Mouse (Mus musculus) cerebellum, postnatal 10 days (tissue): ENCODE data around the gene Rrp1.
"Not testable (repeated sequence)": the region's sequence is repeated elsewhere in the genome, so short reads cannot be mapped to it uniquely, and the experiment has no call there.

ENCODE experiments used
- DNase-seq, 2 experiments: peaks; one replicate each; pipeline ENCODE4 v3.0.0; 2021; ENCODE audit warnings: mixed read lengths in 2 of 2

Rrp1 gene

DNA sequence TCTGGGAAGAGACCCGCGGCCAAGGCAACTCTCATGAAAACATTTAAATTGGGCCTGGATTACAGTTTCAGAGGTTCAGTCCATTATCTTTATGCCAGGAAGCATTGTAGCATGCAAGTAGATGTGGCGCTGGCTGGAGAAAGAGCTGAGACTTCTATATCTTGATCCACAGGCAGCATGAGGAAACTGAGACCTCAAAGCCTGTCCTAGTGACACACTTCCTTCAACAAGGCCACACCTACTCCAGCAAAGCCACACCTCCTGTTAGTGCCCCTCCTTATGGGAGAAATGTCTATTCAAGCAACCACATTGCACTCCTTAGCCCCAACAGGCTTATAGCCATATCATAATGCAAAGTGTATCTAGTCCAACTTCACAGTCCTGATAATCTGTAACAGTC, 9.8 kb upstream of the Rrp1 start:
- no peak for DNase-seq

DNA sequence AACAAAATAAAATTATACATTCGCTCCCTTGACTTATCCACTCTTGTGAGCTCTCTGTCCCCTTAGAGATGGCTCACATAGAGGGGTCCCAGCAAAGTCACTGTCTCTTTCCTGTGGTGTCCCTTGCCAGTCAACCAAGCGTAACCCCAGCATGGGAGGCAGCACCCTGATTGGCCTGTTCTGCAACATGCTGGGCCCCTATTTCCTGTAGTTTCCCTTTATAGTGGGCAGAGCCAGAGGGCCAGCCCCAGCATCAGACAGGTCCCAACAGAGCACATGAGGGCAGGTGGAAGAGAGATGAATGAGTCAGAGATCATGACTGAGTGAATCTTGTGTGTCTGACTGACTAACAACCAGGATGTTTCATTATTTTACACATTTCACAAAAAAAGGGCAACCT, 8.1 kb upstream of the Rrp1 start:
- DNase-seq: no peak

DNA sequence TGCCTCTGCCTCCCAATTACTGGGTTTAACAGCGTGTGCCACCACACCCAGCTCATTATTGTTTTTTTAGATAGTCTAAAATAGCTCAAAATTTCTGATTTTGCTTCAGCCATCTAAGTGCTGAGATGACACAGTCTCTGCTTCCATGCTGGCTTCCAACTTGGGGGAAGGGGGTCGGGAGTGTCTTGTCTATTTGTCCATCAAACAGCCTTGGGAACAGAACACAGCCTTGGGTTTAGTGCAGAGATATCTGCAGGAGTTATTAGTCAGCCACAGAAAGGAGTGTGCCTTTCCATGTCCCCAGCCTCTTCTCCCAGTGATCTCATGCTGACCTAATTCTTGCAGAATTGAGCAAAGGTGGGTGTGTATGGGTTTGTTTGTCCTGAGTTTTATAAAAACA, 5.9 kb upstream of the Rrp1 start:
- no peak for DNase-seq

DNA sequence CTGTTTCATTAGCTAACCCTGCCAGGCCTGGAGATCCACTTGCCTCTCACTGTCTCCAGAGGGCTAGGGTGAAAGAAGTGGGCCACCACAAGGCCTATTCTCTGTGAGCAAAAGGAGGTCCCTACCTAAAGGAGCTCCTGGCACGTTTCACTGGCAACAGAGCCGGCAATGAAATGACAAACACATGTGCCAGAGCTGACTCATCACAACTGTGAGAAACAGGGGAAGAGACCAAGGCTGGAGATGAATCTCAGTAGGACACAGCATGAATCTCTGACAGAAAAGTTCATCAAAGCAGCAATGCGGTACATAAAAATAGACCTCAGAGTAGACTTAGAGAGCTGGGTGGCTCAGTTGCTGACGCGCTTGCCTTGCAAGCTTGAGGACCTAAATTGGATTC, 5.0 kb upstream of the Rrp1 start:
- no peak for DNase-seq

DNA sequence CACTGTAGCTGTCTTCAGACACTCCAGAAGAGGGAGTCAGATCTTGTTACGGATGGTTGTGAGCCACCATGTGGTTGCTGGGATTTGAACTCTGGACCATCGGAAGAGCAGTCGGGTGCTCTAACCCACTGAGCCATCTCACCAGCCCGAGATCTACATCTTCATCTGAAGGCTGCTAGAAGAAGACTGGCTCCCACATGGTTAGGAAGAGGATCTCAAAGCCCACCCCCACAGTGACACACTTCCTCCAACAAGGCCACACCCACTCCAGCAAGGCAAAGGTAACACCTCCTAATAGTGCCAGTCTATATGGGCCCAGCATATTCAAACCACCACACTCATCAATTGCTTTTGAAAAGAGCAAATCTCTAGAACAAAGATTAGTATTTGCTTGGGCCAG, 2.1 kb upstream of the Rrp1 start:
- not testable (repeated sequence) for DNase-seq

DNA sequence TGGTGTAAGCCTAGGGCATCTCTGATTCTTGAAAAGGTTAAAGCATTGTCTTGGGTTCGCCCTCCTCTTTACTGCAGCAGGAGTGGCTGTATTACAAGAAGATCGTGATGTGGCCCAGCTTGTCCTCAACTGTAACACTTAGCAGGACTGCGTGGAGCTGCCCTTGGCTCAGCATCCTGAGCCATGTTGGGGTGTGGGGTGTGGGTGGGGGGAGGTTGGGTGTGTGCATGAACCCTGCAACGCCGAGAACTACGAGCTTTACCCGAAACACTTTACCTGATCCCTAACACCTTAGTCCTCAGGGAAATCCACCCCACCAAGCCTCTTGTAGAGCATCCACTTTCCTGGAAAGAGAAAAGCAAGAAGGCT, 293 bp upstream of the Rrp1 start:
- no peak for DNase-seq

DNA sequence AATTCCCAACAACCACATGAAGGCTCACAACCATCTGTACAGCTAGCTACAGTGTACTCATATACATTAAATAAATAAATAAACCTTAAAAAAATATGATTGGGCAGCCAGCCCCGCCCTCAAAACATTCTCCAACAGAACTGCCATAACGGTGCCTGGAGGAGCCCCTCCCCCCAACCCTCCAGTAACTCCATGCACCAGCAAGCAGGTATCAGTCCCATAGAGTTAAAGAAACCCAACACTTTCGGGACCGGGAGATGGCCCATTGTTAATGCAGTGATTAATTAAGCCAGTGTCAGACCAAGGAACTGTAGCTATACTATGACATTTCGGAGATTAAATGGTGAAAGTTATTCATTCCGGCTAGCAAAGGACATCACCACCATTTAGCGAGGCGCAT, 992 bp downstream of the Rrp1 start:
- peak in 1 of 2 experiments; percentile 58 for DNase-seq

DNA sequence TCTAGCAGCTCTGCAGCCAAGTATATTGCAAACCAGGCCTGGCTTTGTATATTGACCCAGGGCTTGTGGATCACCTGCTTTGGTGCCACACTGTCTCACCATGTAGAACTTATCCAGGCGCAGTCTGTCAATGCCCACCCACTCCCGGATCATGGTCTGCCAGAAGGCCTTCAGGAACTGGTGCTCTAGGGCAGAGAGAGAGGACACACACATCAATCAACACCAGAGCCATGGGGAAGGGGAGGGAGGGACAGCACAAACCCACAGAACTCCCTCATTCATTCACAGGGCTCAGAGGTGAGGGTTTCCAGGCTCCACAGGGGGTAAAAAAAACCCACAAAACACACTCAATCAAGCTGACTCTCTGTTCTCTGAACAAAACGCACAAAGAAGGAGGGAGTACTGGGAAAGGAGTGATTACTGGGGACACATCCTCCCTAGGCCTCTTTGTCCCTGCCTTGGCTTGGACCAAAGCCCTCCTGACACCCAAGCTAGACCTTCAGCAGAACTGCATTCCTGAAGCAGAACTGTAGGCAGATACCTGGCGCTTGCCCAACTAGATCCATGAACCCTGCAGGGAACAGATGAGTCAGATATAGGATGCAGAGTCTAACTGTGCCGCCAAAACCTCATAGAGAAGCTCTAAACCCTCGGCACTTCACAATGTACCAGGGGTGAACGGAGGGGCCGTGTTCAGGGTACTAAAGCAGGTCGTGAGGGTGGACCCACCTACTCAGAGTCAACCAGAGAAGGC, 3.6 kb downstream of the Rrp1 start:
- DNase-seq: no peak

DNA sequence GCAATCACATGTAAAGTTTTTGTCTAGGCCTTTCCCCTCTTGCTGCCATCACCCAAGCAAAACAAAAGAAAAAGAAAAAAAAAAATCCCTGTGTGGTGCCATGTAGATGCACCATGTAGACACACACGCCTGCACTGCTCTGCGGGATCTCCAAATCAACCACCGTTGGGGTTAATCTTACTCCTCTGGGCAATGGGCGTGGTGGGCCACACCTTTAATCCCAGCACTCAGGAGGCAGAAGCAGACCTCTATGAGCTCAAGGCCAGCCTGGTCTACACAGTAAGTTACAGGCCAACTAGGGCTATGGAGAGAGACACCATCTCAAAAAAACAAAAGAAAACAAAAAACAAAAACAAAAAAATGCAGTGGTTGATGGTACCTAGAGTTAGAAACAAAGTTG, 5.7 kb downstream of the Rrp1 start:
- no peak for DNase-seq

DNA sequence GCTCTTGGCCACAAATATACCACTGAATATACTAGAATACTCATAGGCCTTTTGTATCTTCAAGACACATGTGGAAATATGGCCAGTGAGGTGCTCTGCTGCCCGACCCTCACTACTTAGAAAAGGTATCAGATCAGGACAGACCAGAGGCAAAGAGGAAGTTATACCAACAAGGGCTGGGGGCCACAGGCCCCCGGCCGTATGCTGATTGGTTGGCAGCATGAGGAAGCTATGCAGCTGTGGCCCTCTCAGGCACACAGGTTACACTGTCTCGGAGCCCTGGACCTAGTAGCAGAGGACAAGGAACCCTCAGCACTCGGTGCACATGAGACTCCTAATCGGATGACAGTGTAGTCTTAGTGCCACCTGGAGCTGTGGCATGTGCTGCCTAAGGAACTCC, 6.7 kb downstream of the Rrp1 start:
- no peak for DNase-seq

DNA sequence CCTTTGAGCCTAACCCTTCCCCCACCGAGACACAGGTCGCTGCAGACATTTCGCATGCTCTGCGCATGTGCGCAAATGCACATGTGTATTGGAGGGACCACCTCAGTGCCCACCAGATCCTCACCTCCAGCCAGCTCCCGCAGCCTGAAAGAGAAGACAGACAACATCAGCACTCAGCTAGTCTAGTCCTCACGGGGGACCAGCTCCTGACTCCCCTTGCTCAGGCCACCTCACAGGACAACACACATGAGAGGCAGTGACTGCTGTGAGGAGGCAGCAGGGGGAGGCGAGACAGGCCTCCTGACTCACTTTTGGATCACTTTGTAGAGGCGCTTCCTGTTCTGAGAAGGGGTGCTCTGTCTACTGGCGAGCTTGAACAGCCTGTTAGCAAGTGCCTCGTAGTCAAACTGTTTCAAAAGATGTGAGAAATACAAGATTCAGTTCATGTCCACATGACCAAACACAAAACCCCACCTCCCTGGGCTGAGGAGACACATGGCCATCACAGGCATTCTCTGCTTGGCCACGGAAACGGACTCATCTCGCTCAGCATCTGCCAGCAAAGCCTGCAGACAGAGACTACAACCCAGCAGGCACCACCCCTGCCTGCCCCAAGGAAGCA, 10.4 kb downstream of the Rrp1 start:
- no peak for DNase-seq

DNA sequence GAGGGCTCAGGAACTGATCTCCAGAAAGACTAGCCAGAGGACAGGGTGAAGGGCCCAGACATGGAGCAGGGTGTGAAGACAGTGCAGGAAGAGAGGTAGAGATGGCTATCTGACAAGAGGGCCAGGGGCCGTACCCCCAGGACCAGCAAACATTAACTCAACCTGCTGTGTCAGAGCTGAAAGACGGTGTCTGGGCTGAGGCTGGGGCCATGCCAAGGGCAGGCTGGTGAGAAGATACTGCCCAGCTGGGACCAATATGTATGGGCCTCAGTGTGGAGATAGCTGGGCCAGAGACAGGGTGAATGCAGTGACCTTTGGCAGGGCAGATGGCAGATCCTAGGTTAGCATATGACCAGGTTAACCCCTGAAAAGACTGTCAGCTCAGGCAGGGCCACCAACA, 11.7 kb downstream of the Rrp1 start:
- no peak for DNase-seq

DNA sequence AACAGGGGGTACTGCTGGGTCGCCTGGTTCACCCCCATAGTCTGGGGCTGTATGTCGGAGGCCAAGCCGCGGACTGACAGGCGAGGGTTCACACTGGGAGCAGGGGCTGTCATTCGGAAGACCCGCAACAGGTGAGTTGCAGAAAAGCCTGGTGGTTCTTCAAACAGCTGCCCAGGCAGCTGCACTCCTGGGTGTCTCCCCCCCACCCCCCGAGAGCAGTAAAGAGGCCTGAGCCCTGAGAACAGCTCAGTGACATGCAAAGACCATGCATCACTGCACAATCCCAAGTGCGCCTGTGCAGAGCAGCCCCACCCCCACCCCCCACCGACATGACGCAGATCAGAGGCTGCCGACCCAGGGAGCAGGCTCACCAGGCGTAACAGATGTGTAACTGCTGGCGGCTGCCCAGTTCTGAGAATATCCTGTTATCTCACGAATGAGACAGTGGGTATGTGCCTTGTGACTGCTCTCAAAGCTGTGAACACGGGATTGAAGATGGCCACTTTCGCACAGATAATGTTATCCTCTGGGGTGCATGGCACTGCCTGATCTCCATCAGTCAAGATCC, 13.7 kb downstream of the Rrp1 start:
- no peak for DNase-seq

DNA sequence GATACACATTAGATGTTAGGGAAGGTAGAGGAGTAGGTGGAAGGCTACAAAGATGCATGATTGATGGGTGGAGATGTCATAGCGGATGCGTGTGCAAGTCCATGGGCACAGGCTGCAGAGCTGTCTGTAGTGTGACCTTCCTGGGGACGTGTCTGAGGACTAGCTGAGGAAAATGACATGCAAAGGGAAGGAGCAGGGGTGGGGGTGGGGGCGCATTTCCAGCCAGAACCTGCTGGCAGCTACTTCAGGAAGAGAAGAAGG, 16.3 kb downstream of the Rrp1 start:
- no peak for DNase-seq

DNA sequence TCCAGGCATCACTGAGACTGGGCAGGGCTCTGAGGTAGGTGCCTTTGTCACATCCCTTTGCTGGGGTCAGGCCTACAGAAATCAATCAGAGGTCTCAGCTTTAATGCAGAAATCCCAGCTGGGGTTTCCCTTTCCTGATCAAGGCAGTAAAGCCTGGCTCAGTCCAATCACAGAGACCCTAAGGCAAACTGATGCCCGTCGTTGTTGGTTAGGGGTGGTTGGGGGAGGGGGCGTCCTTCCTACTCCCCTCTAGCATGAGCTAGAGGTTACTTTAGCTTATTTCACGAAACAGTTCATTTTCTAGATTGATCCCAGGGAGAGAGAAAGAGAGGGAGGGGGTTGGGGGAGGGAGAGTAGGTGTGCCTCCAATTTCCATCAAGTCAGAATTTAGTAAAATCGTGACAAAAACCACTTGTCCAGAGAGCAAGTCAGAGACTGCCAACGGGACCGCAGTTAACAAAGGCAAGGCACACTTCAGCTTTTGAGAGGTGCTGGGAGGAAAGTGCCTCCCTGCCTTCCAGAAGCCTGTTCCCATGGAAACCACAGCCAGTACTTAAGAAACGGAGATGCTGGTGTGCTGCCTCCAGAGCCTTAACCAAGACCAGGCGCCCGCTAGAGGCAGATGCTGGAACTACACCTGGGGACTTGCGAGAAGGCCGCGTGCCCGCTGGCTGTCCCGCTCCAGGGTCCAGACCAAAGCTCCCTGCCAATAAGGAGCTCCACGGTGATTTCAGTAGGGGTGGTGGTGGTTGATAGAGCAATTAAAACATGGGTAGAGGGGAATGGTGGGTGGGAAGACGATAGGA, 16.8 kb downstream of the Rrp1 start:
- DNase-seq: peak; percentile 98 to 100

DNA sequence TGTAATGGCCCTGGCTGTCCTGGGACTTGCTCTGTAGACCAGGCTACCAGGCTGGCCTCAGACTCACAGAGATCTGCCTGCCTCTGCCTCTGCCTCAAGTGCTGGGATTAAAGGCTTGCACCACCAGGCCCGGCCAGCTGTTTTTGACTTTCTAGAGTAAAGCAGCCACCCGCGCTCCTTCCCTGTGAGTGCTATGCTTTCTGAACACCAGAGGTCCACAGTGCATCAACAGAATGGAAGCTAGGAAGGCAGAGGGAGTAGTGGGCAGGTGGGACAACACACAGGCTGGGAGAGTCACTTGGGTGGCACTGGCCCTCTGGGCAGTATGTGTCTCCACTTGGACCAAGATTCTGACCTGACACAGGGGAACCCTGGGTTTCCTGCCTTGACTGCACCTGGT, 17.5 kb downstream of the Rrp1 start:
- no peak for DNase-seq

DNA sequence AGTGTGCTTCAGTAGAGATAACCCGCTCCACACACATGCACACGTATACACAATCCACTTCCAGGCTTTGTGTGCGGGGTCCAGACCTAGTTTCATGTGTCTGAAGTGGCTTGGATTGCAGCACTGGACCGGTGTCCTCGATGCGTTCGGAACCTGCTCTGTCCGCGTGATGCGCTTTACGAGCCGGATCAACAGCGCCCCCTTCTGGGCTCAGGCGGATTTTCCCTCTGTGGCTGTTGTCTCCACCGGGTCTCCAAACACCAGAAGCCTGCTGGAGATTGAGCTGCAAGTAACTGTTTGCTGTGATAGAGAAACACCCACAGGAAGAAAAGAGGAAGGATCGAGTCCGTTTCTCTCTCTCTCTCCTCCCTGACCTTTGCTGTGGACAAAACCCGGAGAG, 20.8 kb downstream of the Rrp1 start:
- DNase-seq: peak; percentile 90 to 93

DNA sequence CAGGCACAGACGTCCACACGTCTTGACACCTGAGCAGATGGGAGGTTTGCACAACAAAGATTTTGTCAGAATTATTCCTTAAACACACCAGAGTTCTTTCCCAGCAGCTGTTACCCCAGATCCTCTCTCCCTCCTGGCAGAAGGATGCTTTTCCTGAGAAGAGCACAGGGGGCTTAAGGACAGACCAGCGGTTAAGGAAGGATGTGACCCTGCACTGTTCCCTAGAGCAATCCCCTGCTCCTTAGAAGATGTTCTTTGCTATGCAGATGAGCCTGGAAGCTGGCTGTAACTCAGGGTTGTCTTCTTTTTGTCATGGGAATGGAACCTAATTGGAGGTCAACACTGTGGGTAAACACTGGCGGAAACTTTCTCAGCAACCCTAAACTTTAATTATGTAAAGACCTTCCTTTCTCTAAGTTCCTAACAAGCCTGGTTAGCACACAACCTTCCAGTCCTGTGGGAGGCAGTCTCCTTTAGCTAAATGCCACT, 21.8 kb downstream of the Rrp1 start:
- no peak for DNase-seq

DNA sequence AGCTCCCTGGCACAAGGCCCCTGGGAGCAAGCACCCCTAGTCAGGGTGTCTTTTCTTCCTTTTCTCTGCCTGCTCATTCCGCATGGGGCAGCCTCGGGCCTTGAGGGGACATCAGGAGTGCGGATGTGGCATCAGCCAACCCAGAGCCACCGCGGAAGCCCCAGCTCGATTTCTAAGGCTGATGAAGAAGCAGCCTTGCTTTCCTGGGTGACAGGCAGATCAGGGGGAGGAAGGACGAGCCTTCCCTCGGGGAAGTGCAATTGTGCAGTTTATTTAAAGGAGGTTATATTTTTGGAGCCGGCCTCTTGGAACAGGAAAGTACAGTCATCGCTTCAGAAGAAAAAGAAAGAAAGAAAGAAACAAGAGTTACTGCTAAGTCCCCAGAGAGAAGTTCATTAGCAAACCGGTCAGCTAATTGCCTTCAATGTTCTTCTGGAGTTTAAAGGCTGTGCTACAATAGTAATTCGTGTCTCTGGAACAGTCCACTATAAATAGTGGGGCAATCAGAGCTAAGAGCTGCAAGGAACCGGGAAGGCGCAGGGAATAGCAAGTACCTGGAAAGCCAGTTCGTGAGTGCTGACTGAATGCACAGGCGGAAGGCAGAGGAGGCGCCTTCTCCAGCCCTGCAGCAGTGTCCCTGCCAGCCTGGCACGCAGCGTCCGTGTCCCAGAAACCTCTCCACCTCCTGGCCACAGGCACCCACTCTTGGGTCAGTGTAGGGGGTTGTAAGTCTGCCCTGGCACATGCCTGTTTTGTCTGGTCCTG, 24.4 kb downstream of the Rrp1 start:
- DNase-seq: peak in 1 of 2 experiments; percentile 55

DNA sequence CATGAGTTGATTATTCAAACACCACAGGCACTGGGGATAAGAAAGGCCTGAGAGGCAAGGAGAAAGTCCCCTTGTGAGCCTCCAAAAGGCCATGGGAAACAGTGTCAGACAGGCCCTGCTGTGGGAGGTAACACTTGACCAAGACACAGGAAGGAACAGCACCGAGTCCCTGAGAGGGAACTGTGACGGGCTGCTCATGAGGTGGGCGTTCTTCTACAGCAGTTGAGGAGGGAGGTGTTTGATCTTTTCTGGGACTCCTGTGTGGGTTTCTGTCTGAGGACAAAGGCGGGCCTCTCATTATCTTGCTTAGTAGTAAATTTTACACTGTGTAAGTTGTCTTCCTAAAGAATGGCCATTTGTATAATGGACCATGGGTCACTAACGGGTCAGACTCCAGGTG, 27.3 kb downstream of the Rrp1 start:
- DNase-seq: no peak

DNA sequence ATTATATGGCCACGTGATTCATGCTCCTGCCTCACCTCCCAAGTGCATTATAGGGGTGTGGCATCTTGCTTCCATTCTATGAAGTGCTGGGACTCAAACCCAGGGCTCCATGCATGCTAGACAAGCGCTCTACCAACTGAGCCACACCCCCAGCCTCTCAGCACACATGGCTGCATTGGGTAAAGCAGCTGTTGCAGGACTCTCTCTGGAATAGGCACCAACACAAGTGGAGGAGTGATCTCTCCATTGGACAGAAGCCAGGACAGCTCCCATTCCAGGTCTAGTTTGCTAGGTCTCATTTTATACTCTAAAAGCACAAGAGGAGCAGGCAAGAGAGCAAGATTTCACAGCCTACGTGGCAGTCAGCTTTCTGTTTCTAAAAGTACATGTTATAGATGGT, 29.3 kb downstream of the Rrp1 start:
- DNase-seq: no peak

DNA sequence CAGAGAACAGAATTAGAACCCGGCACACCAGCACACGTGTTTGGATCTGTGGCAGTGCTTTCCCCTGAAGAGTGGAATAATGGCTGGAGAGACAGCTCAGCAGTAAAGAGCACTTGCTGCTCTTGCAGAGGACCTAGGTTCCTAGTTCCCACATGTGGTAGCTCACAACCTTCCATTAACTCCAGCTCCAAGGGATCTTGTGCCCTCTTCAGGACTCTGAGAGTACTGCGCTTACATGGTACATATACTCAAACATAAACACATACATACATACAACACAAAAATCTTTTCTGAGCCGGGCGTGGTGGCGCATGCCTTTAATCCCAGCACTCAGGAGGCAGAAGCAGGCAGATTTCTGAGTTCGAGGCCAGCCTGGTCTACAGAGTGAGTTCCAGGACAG, 34.3 kb downstream of the Rrp1 start:
- no peak for DNase-seq
